Comparison of ENCODE assay signal across 32 mouse cellular contexts in the genomic region with DNA sequence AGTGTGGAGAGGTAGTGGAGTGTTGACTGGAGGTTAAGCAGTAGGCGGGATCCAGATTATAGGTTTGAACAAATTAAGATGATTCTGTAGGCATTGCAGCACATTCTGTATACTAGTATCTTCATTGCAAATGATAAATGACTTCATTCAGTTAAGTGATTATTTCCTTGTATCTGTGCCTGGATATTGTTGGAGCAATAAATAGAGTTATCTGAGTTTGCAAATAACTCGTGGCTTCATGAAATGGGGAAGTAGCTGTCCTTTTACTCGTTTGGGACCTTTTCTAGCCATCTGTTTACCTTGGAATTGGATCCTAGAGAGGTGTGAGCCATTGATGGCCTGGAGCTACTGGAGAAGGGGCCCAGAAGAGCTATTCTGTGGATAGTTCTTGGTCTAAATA. TPM values are rescaled to one million over a fixed set of nuclear protein-coding genes. Genes with fewer than 3 reads are reported as not detected.
"Had no signal": no experiment of that assay in that cellular context is flagged by ENCODE, and none has a peak within 500 bp of the region (broad histone marks: within the 10 kb centered on the region; RNA-seq: fewer than 3 reads in every experiment).

No protein-coding gene starts in this region.

- H3K36me3 ChIP-seq: midbrain, embryonic 15.5 days had no signal

- H3K9ac ChIP-seq: limb, embryonic 12.5 days; limb, embryonic 13.5 days; limb, embryonic 15.5 days; liver, embryonic 12.5 days; liver, embryonic 13.5 days; liver, embryonic 14.5 days; liver, embryonic 15.5 days; liver, postnatal 0 days; lung, embryonic 14.5 days; lung, embryonic 15.5 days; midbrain, embryonic 12.5 days; midbrain, embryonic 13.5 days; midbrain, embryonic 15.5 days; neural tube, embryonic 12.5 days had no signal

- DNase-seq: left cerebral cortex, postnatal 4 days; liver; liver, embryonic 13.5 days; liver, postnatal 0 days; lung, adult 18-20 months; lung, adult 2 months; lung, embryonic 14.5 days; lung, postnatal 10 days; lung, postnatal 14 days; lung, postnatal 36 days; lung, postnatal 4 days; midbrain, embryonic 14.5 days had no signal

- H3K27me3 ChIP-seq: limb, embryonic 12.5 days; limb, embryonic 13.5 days; limb, embryonic 15.5 days; liver, embryonic 13.5 days; lung, embryonic 15.5 days; midbrain, embryonic 12.5 days; midbrain, embryonic 13.5 days; midbrain, embryonic 15.5 days; neural tube, embryonic 12.5 days had no signal

- H3K4me3 ChIP-seq: limb, embryonic 10.5 days; limb, embryonic 12.5 days; limb, embryonic 13.5 days; limb, embryonic 15.5 days; liver, embryonic 12.5 days; liver, embryonic 13.5 days; liver, embryonic 15.5 days; lung, embryonic 15.5 days; megakaryocyte, embryonic 14.5 days; midbrain, embryonic 10.5 days; midbrain, embryonic 12.5 days; midbrain, embryonic 13.5 days; midbrain, embryonic 15.5 days; myocyte; neural tube, embryonic 12.5 days had no signal

- H3K9me3 ChIP-seq: limb, embryonic 10.5 days; limb, embryonic 12.5 days; limb, embryonic 13.5 days; limb, embryonic 15.5 days; liver, embryonic 12.5 days; liver, embryonic 13.5 days; liver, embryonic 15.5 days; lung, embryonic 15.5 days; megakaryocyte, embryonic 14.5 days; midbrain, embryonic 10.5 days; midbrain, embryonic 12.5 days; midbrain, embryonic 13.5 days; midbrain, embryonic 15.5 days; neural tube, embryonic 12.5 days had no signal

- H3K27ac ChIP-seq: limb, embryonic 10.5 days; limb, embryonic 12.5 days; limb, embryonic 13.5 days; limb, embryonic 15.5 days; liver, embryonic 12.5 days; liver, embryonic 13.5 days; liver, embryonic 14.5 days; liver, embryonic 15.5 days; lung, embryonic 15.5 days; macrophage; midbrain, embryonic 10.5 days; midbrain, embryonic 12.5 days; midbrain, embryonic 13.5 days; midbrain, embryonic 15.5 days; neural tube, embryonic 12.5 days had no signal

RNA-seq across cellular contexts. Expression of a gene that starts 5.1 kb away (rescaled TPM):
- total RNA-seq: megakaryocyte progenitor cell, adult 5-6 weeks; megakaryocyte, adult 5-6 weeks; monocyte, adult 5-6 weeks had no signal
- polyA plus RNA-seq: liver, embryonic 11.5 days; macrophage; myocyte had no signal
